Mouse (Mus musculus) monocyte, adult 2 months (primary cell): ENCODE data around the gene Calu.

Experiments used
- DNase-seq, 2 experiments: peaks; one replicate each; pipeline ENCODE4 v3.0.0; 2022; ENCODE audit warnings: low spot score in 2 of 2, low read depth in 1 of 2

Gene Calu

GRCm38 (mm10) chr6:29415446-29415845, 67.6 kb downstream of the Calu start:
- DNase-seq: no peak

DNA sequence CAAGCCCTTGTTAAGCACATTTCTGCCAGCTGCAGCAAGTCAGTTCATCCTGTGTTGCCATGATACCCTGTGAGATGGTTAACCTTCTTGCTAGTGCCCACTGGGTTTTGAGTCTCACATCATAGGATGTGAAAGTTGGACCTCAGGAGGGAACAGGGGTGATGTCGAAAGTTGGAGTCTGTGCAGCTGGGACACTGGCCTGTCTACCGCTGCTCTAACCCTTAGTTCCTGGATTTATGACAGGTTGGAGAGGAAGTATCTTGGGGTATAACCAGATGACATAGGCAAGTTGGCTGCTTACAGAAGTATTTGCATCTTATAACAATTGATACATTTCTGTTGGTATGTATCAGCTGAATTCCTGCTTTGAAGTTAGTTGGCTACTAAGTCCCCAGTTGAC, 72.7 kb downstream of the Calu start:
- DNase-seq: no peak

GRCm38 (mm10) chr6:29425118-29425517, 77.2 kb downstream of the Calu start:
- no peak for DNase-seq

DNA sequence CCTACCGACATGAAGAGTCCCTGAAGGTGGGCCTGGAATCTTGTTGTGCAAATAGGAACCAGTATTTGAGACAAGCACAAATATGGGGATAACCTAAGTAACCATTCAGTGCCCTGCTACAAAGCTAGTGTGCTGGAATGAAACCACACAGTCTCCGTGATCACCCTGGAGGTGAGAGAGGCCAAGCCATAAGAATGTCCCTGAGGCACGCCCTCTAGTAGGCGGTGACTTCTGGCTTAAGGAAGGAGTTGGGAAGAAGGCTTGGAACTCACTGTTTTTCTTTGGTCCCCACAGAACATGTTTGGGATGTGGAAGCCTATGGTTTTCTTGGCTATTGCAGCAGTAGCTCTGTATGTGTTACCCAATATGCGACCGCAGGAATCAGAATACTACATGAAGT, 78.5 kb downstream of the Calu start:
- DNase-seq: no peak
